Mouse (Mus musculus): ENCODE results near the gene Ttc9b.

Ttc9b gene

DNA sequence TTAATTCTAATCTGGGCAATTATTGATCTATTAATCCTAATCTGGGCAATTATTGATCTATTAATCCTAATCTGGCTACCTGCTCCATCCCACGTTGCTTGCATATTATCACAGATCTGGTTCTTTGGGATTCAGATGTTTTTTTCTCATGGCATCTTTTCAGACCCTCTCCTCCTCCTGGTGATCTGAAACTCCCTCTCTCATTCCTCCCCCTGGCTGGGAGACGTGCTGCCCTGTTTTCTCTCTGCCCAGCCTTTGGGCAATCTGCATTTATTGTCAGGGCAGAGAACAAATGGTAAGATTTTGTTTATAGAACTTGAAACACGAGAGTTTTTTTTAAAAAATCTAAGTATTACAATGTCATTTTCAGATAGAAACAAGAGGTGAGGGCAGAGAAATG lies 34.1 kb downstream of the Ttc9b start:
- no peak for DNase-seq (ENCODE audit: low read depth)

DNA sequence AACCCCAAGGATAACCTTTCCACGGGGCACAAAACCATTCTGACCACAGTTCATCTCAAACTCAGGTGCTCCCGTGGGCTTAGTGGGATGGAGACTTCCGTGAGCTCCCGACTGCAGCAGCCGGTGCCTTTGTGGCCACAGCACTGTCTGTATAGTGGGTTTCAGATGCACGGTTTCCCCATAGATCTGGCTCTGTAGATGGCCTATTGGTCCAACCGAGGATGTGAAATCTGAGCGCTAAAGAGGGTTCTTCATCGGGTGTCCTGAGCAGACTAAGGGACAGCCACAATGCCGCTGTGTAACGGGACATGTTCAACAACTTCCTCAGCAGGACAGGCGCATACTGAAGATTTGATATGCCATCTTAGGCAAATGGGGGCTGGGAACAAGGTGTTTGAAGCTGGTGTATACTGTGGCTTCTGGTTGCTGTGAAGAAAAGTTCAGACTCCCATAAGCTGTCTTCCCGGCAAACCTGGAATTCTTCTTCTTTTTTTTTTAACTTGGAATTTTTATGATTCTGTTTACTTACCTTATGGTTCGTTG lies 34.6 kb downstream of the Ttc9b start:
- DNase-seq (ENCODE audit: low read depth): peak; percentile 50

- peak; percentile 100 for DNase-seq (ENCODE audit: low read depth)
Observed at GRCm38 (mm10) chr7:27688815-27689612, 35.3 kb downstream of the Ttc9b start, which contains the start of gene Zfp607b. Gene Zfp607b, plus strand, starts transcription at chr7:27689340.

DNA sequence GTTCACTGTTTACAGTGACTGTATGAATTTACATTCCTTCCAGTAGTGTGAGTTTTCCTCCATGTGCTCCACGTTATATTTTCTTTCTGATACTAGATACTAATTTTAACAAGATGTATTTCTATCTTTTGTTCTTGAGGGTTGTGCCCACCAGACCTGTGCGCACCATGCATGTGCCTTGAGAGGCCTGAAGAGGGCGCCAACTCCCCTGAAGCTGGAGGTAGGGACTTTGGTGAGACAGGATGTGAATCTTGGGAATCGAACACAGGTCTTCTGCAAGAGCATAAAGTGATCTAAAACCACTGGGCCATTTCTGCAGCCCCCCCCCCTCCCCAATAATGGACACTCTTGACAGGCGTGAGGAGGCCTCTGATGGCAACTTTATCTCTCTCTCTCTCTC lies 37.4 kb downstream of the Ttc9b start:
- peak; percentile 82 for DNase-seq (ENCODE audit: low read depth)

DNA sequence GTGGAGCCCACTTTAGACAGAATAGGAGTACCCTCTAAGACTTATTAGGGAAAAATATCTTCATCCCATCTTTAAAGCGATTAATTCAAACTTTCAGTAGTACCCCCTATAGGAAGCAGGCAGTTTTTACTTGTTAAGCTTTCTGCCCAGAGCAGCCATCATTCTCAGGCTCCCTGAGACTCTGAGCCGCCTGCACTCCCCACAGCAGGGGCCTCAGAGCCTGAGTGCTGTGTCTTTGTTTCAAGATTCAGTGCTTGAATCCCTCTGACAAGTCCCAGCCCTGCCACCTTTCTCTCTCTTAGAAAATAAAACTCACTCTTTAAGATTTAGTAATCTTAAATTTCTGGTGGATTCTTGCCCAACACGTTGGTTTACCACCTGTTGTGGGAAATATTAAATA lies 43.0 kb downstream of the Ttc9b start:
- no peak for DNase-seq (ENCODE audit: low read depth)
